Mouse (Mus musculus): ENCODE measurements around the gene Sucla2.

DNA sequence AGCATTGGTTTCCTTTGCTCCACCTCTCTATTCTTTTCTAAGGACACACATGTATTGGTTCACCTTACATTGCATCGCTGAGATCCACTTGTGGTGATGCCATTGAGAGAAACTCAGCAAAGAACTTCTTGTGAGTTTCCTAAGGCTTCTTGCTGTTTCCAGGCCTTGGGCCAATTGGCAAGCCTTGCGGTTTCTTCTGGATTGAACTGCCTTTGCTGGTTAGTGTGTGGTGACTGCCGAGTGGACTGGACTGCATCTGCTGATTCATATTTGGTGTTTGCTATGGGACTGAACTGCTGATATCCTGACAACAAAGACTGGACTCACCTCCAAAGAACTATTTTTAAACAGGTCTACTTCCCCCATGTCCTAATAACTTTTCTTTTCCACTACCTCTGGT is 109.2 kb downstream of the Sucla2 start:
- TF ChIP-seq CTCF (IDR thresholded peaks at IDR 0.05; ENCODE audit: control insufficient read depth, insufficient read depth, insufficient read length) (no peak), MAX (IDR thresholded peaks at IDR 0.05) (no peak), MYOG (IDR thresholded peaks at IDR 0.05; ENCODE audit: control insufficient read depth, extremely low read depth, insufficient read length) (no peak), CEBPB (IDR thresholded peaks at IDR 0.05; ENCODE audit: low read depth) (no peak), MYOD1 (IDR thresholded peaks at IDR 0.05; ENCODE audit: control insufficient read depth, insufficient read length, low read depth) (no peak)

All from C2C12 (cell line).